In genomic region chr5:123235731-123236130, GRCm38 (mm10) we compare ENCODE assay signal across 8 mouse cellular contexts. TPM values are rescaled to one million over a fixed set of nuclear protein-coding genes. Genes with fewer than 3 reads are reported as not detected.
A peak's percentile ranks its signal among the peaks of the same experiment; 100 is the strongest.
DNase-seq lines count a peak whose midpoint lies in the region; ATAC-seq and TF ChIP-seq lines count a peak whose summit lies in the region.

No protein-coding gene starts in this region.

- 76% methylated on average over 2 of the region's 2 CpGs for WGBS in hindbrain, embryonic 10.5 days
- WGBS in hindbrain, embryonic 12.5 days, result 53% methylated on average over 2 of the region's 2 CpGs
- WGBS in limb, embryonic 13.5 days, result 43% methylated on average over 2 of the region's 2 CpGs
- 16% methylated on average over 2 of the region's 2 CpGs for WGBS in olfactory bulb, adult 2 months

- no peaks in the 10 kb centered on the region for H3K27me3 ChIP-seq in hindbrain, embryonic 10.5 days (ENCODE audit: insufficient read depth, poor library complexity, severe bottlenecking)
- no peaks in the 10 kb centered on the region for H3K27me3 ChIP-seq in hindbrain, embryonic 12.5 days
- no peaks in the 10 kb centered on the region for H3K27me3 ChIP-seq in limb, embryonic 13.5 days

- no peaks in the 10 kb centered on the region for H3K4me1 ChIP-seq in hindbrain, embryonic 10.5 days (replicated peaks)
- H3K4me1 ChIP-seq in hindbrain, embryonic 12.5 days, result no peaks in the 10 kb centered on the region
- H3K4me1 ChIP-seq in limb, embryonic 13.5 days, result peaks cover 4% of the 10 kb centered on the region; the same call in 1 of the 2 replicates
- H3K4me1 ChIP-seq in olfactory bulb, adult 2 months (ENCODE audit: control insufficient read depth, insufficient read depth, low read length), result peaks cover 19% of the 10 kb centered on the region

- no peak overlapping the region for H3K9ac ChIP-seq in hindbrain, embryonic 12.5 days
- H3K9ac ChIP-seq in limb, embryonic 13.5 days, result no peak overlapping the region

- H3K9me3 ChIP-seq in hindbrain, embryonic 10.5 days, result no peaks in the 10 kb centered on the region
- no peaks in the 10 kb centered on the region for H3K9me3 ChIP-seq in hindbrain, embryonic 12.5 days (replicated peaks)
- no peaks in the 10 kb centered on the region for H3K9me3 ChIP-seq in limb, embryonic 13.5 days

- peak; percentile 25 for DNase-seq in hindbrain, embryonic 10.5 days (ENCODE audit: low spot score)
- DNase-seq in ES-CJ7 (ENCODE audit: low read depth, low spot score), result peak; percentile 72
- DNase-seq in cerebellum, postnatal 10 days, result peak; percentile 77 to 80
- DNase-seq in layer of hippocampus, adult 18-20 months (ENCODE audit: low spot score in 2 of 2), result no peak

- peaks cover 69% of the 10 kb centered on the region for H3K36me3 ChIP-seq in hindbrain, embryonic 10.5 days
- peaks cover 36% of the 10 kb centered on the region for H3K36me3 ChIP-seq in hindbrain, embryonic 12.5 days
- H3K36me3 ChIP-seq in limb, embryonic 13.5 days, result peaks cover 67% of the 10 kb centered on the region

- no peak overlapping the region for H3K4me3 ChIP-seq in hindbrain, embryonic 10.5 days
- no peak overlapping the region for H3K4me3 ChIP-seq in hindbrain, embryonic 12.5 days
- H3K4me3 ChIP-seq in limb, embryonic 13.5 days, result no peak overlapping the region
- H3K4me3 ChIP-seq in olfactory bulb, adult 2 months (ENCODE audit: insufficient read depth, low read depth, low read length), result no peak overlapping the region

- no peak for TF ChIP-seq POLR2A in olfactory bulb, adult 2 months (IDR thresholded peaks at IDR 0.05; ENCODE audit: insufficient read depth, low read depth, low read length)

- TF ChIP-seq CTCF in olfactory bulb, adult 2 months (IDR thresholded peaks at IDR 0.05; ENCODE audit: insufficient read depth, low read depth, low read length), result peak; percentile 31; the same call in 1 of the 2 replicates

- no peak overlapping the region for H3K27ac ChIP-seq in hindbrain, embryonic 10.5 days
- no peak overlapping the region for H3K27ac ChIP-seq in hindbrain, embryonic 12.5 days
- H3K27ac ChIP-seq in limb, embryonic 13.5 days, result no peak overlapping the region; the same call in 1 of the 2 replicates
- H3K27ac ChIP-seq in olfactory bulb, adult 2 months (ENCODE audit: insufficient read depth, low read depth, low read length), result 0 out of 2 replicates have a peak overlapping the region, but pooled peaks have one; percentile 23

- no peak for ATAC-seq in hindbrain, embryonic 12.5 days (ENCODE audit: low FRiP score)
- peak; percentile 39 to 66; a peak in 2 of 4 replicates for ATAC-seq in hematopoietic stem cell, adult 5-6 weeks (replicated peaks in 1 of 2; ENCODE audit: insufficient read depth in 1 of 2, low FRiP score in 2 of 2, low TSS enrichment in 1 of 2, low read depth in 1 of 2, poor library complexity in 2 of 2, severe bottlenecking in 2 of 2)
- ATAC-seq in limb, embryonic 13.5 days (ENCODE audit: low FRiP score, low read depth), result peak; percentile 71; the same call in 1 of the 2 replicates

- H3K4me2 ChIP-seq in hindbrain, embryonic 12.5 days (replicated peaks), result no peak overlapping the region
- no peak overlapping the region for H3K4me2 ChIP-seq in limb, embryonic 13.5 days (replicated peaks)

RNA-seq across cellular contexts. Expression of gene Wdr66, which starts 16.2 kb away (rescaled TPM):
- polyA plus RNA-seq in hindbrain, embryonic 10.5 days (2016; fragmentation: Nextera tagmentation; extraction: Ambion mirVana), result 7.0 and 8.1 TPM in 2 replicates
- 3.7 and 6.0 TPM in 2 replicates for polyA plus RNA-seq in hindbrain, embryonic 12.5 days (2016; fragmentation: Nextera tagmentation; extraction: Ambion mirVana)
- total RNA-seq in hematopoietic stem cell, adult 5-6 weeks (2017), result 0.19 TPM in 1 of 2 replicates, not detected in the other
- 0.61 and 1.1 TPM in 2 replicates for polyA plus RNA-seq in limb, embryonic 13.5 days (2015; fragmentation: Nextera tagmentation; extraction: Ambion mirVana)
- polyA plus RNA-seq in olfactory bulb, adult 2 months (2012; ENCODE audit: insufficient read depth, insufficient read length, low replicate concordance, missing spikeins), result not detected in 2 replicates
- 1 to 10 TPM; 4.6 to 6.0 TPM for total RNA-seq in layer of hippocampus, adult 18-20 months (2021)

RNA-seq across cellular contexts. Expression of gene Hpd, which starts 53.2 kb away (rescaled TPM):
- not detected in 2 replicates for polyA plus RNA-seq in hindbrain, embryonic 10.5 days (2016; fragmentation: Nextera tagmentation; extraction: Ambion mirVana)
- polyA plus RNA-seq in hindbrain, embryonic 12.5 days (2016; fragmentation: Nextera tagmentation; extraction: Ambion mirVana), result not detected in 2 replicates
- total RNA-seq in hematopoietic stem cell, adult 5-6 weeks (2017), result not detected in 2 replicates
- not detected in 2 replicates for polyA plus RNA-seq in limb, embryonic 13.5 days (2015; fragmentation: Nextera tagmentation; extraction: Ambion mirVana)
- not detected in 2 replicates for polyA plus RNA-seq in olfactory bulb, adult 2 months (2012; ENCODE audit: insufficient read depth, insufficient read length, low replicate concordance, missing spikeins)
- total RNA-seq in layer of hippocampus, adult 18-20 months (2021), result not detected

Comparison
In these comparisons a context has a peak if more than half of its experiments do, and no peak if none do; other contexts are left out.
1. DNase-seq: peak in hindbrain, embryonic 10.5 days (single experiment), ES-CJ7 (single experiment) and cerebellum, postnatal 10 days (2 of 2); none in layer of hippocampus, adult 18-20 months (0 of 2).